Mouse (Mus musculus) left cerebral cortex, adult 8-10 months (tissue): Measurements from ENCODE around the gene Camta2. TPM values are rescaled to one million over a fixed set of nuclear protein-coding genes. Genes with fewer than 3 reads are reported as not detected.

Source experiments
- DNase-seq, 2 experiments: peaks; one replicate each; pipeline ENCODE4 v3.0.0; 2022; ENCODE audit warnings: low spot score in 2 of 2
- total RNA-seq, 4 experiments: library from RNA; stranded (reverse); gene quantifications; 2 replicates each; pipeline ENCODE4 v1.2.4; 2022

Camta2 gene
- total RNA-seq, 4 experiments from 2014 or later: 185 to 201 (median 191) TPM

DNA sequence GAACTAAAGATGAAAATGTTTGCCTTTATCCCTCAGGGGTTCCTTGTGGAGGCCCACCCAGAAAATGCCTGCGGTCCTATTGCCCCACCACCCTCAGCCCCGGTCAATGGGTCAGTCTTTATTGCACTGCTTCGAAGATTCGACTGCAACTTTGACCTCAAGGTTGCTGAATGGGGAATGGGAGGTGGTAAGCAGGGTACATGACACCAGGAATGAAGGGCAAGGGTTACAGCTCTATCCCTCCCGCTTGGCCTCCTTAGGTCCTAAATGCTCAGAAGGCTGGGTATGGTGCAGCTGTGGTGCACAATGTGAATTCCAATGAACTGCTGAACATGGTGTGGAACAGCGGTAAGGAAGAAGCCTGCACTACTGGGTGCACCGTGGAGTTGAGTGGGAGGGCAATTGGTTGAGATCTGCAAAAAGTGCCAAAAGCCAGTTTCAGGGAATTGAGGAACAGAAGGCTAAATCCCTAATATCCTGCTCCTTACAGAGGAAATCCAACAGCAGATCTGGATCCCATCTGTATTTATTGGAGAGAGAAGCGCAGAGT is 38.6 kb downstream of the Camta2 start:
- DNase-seq: no peak

DNA sequence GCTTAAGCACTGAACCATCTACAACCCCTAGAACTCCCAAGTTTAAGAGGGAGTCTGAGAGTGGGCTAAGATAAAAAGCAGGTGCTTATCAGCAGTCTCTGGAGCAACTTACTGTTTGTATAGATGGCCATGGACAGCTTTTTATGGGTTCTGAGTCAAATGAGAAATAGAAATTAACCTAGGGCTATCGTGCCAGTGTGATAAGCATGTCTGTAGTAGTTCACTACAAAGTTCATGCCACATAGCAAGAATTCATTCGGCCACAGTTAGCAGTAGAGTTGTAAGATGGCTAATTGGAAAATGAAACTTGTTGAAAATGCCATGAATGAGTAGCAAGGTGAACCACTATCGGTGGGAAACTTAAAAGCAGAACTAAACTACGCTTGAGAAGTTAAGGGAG is 39.4 kb downstream of the Camta2 start:
- DNase-seq: no peak

DNA sequence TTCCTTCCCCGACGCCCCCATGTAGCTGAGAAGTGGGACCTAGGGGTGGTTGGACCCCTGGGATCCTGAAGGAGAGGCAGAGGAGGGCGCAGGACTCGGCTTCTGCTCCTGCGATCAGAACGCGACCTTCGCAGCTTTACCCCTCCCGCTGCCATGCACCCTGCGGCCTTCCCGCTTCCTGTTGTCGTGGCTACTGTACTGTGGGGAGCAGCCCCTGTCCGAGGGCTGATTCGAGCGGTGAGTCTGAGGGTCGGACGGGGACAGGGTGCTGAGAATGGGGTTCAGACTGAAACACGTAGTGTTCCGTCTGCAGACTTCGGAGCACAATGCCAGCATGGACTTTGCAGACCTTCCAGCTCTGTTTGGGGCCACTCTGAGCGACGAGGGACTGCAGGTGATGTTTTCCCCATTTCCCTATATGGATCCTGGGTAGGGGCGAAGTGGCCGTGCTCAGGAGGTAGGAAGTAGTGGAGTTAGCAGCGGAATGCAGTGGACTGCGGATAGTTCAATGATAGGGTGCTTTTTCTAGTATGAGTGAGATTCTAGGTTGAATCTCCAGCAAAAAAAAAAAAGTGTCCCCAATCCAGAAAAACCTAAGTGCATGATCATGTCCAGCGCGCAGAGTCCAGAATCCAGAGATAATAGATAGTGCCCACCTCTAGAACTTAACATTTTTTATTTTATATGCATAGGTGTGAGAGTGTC is 40.0 kb downstream of the Camta2 start:
- DNase-seq: no peak

DNA sequence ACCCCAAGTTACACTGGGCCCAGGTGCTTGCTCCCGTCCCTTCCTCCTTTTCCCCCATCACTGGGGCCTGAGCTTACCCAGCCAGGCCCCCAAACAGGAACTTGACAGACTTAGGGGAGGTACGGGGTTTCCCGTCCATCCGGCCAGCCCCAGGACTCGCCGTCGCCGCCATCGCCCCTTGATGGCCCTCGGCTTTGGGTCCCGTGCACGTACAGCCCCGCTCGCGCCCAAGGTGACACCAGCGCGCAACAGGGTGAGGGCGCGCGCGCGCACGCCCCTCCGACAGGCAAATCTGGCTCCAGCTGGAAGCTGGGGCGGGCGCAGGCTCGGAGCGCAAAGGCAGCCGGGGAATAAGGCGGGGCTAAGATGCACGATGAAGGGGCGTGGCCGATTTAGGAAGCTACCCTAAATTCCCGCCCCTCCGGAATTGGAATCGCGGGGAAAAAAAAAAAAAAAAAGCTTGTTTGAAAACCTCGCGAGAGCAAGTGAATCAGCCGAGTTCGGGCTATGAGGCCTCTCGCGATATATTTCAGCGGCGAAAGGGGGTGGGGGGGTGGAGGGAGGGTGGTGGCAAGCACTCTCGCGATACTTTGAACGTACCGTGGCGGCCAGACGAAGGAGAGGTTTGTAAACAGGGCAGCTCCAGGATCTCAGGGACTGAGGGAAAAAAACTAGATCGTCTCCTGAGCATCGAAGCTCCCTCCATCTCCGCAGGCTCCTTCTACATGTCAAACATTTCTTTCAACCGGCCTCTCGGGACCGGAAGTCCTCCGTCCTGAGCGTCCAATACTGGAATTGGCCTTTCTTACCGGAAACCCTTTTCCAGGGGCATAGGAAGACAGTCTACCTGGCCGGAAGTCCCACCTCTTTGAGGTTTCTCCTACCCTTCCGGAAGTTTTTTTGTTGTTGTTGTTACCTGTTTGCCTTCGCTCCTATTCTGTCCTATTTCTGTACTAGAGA is 40.9 kb downstream of the Camta2 start, which contains the start of the genes Rnf167 and Slc25a11:
Rnf167 (plus strand) TSS at position 545 of the 960 bp plus-strand sequence.
Slc25a11 (minus strand) TSS at position 789 of the 960 bp plus-strand sequence.
- DNase-seq: peak; percentile 84 to 97

DNA sequence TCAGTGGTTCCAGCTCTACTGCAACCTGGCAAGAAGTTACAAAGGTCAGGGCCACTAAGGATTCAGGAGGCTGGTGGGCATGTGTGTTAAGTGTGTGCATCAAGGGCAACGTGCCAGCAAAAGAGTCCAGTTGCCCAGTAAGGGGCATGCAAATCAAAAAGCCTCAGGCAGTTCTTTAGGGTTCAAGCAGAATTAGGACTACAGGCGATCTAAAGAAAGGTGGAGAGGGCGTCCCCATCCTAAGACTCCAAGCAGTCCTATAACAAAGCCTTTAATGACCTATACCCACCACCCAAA is 41.7 kb downstream of the Camta2 start:
- DNase-seq: no peak

DNA sequence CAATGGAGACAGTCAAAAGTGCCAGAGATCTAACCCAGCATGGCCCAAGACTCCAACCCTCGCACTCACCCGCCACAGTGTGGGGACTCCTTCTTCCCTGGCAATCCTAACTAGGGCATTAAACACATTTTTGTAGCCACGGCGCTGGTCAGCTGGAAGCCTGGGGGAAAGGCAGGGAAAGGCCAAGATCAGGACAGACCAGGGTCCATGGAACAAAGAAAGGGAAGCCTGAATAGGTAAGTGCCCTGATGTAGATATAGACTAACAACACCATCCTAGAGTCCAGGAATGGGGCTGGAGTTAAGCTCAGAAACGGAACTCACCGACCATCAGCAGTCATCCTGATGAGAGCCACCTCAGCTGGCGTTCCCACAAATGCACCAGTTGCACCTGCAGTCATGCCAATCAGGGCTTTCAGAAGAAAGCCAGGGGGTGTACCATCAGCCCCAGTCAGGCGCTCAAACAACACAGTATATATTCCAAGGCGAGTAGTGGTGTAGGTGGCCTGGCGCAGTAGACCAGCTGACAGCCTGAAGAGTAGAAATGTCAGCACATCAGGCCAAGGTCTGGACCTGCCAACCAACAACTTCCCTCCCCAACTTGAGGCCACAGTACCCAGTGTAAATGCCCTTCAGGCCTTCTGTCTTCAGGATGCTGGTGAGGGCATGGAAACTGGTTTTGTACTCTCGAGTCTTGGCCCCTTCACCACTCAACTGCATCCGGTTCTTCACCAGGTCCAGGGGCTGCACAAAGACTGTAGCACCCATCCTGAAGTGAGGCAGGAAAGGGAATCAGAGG is 42.2 kb downstream of the Camta2 start:
- no peak for DNase-seq

DNA sequence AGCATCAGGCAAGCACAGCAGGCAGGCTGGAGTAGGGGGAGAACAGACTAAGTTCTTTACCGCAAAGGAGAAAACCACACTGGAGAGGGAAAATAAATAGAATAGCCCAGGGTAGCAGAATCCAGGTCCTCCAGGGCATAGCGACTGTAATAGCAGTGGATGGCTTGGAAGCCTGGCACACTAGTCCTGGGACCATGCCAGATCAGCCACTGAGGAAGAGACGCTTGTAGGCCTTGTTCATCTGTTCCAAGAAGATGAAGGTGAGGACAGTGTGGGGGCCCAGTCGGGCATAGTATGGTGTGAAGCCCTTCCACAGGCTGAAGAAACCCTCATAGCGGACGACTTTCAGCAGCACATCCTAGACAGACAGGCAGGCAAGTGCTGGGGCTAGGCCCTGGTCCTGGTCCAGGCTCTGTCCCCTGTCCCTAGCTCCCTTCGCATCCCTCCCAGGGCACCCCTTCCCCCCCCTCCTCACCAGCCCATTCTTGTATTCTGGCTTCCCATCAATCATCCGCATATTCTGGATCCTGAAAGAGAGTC is 43.3 kb downstream of the Camta2 start:
- DNase-seq: no peak

DNA sequence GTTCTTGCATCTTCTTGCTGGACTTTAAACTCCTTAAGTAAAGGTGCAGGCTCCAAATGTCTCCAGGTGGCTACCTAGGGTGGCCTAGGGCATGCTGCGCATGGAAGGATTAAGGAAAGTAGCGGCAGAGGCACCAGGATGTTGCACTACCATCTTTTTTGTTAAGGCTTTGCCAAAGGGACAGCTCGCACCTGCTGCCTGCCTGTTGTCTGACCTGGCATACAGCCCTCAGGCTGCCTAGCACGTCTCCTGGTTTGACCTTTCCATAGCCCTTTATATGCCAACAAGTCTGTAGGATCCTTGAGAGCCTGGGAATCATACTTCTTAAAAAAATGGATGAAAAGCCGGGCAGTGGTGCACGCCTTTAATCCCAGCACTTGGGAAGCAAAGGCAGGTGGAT is 44.9 kb downstream of the Camta2 start:
- no peak for DNase-seq

DNA sequence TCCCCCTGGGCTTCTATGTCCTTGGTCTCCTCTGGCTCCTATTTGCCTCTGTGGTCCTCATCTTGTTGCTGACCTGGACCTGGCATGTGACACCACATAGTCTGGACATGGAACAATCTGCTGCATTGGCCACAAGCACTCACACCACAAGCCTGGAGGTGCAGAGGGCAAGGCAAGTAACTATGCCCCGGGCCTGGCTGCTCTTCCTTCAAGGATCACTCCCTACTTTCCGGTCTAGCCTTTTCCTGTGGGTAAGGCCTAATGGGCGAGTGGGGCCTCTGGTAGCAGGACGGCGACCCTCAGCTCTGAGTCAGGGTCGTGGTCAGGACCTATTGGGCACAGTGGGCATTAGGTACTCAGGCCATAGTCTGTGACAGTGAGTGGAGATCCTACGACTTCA is 46.7 kb downstream of the Camta2 start:
- no peak for DNase-seq

DNA sequence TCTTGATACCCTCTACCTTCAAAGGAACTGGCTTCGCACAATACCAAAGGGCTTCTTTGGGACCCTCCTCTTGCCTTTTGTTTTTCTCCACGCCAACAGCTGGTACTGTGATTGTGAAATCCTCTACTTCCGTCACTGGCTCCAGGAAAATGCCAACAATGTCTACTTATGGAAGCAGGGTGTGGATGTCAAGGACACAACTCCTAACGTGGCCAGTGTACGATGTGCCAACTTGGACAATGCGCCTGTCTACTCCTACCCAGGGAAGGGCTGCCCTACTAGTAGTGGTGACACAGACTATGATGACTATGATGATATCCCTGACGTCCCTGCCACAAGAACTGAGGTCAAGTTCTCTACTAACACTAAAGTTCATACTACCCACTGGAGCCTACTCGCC is 47.9 kb downstream of the Camta2 start:
- DNase-seq: no peak

DNA sequence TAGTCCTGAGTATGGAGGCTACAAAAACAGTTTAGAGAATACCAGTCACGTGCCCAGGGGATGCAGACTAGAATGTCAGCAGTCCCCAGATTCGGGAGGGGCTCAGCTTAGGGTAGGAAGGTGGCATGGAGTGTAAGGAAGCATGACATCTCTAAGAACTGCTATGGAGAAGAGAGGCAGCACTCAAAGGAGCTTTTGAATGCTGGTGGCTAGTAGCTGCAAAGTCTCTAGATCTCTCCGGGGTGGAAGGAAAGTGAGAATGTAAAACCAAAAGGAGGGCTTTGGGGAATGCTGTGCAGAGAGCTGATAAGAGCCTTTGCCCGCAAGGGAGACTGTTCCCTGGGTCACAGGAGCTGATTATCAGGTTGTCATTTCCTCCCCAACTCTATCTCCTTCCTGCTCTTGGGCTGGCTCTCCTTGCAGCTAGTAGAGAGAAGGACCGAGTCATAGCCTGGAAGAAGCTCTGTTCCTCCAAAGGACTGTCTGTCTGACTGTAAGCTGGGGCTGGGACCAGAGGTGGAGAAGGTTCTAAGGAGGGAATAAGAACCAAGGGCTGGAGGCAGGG is 49.1 kb downstream of the Camta2 start, which contains the start of gene Gp1ba:
Gp1ba (plus strand) TSS at position 409 of the 565 bp plus-strand sequence.
- DNase-seq: no peak

DNA sequence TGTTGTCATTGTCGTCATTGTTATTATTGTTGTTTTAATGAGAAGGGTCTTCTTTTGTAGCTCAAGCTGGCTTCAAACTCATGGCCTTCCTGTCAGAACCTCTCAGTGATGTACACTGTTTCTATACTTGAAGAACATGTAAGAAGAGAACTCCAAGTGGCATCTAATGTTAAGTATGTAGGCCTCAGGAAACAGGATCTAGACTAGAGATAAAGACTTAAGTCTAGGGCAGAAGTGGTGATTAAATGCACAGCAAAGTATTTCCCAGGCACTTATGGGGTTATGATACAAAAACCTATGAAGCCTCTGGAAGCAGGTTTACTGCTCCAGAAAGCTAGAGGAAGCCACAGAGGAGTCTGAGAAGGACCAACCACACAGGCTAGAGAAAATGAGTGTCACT is 49.6 kb downstream of the Camta2 start:
- DNase-seq: no peak

DNA sequence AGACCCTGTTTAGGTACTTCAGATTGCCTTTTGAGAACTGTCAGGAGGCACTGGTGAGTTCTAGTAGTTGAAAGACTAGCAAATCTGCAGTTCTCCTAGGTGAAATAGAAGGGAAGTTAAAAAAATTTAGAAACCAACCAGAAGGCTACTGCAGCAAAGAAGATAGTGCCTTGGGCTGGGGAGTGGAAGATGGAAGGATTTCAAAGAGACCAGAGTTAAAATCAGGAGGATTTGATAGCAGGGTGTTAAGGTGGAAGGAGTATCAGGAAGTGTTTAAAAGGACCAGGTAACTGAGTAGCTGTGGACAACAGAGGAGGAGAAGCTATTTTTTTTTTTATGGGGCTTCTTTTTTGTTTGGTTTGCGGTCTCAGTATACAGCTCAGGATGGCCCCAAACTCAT is 50.1 kb downstream of the Camta2 start:
- no peak for DNase-seq

DNA sequence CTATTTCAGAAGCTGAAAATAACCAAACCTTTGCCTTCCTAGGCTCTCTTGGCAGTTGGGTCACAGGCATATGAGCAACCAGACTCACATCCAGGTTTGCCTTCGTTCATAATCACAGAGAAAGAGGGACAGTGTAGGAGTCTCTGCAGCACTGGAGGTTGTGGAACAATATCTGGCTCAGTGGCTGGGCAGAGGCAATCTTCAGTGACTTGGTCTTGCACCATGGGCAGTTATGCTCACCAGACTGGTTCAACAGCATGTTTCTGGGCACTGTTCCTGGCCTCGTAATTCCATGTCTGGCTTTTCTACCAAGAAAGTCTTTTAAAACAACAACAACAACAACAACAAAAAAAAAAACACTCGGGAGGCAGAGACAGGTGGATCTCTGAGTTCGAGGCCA is 52.3 kb downstream of the Camta2 start:
- DNase-seq: no peak

DNA sequence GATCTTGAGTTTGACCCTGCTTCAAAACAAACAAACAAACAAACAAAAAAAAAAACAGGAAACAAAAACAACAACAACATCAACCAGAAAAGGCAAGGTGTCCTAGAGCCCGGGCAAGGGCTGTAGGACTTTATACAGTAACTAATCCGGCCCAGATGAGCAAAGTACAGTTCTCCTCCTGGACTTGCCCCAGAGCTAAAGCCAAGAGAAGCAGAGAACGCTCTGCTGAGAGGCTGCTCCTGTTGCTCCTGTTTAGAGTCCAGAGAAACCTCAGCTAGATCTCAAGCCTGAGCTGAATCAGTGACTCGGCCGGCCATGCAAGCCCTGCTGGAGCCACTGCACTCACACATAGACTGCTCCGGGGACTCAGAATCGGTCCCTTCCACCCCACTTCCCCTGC is 57.8 kb downstream of the Camta2 start:
- no peak for DNase-seq

DNA sequence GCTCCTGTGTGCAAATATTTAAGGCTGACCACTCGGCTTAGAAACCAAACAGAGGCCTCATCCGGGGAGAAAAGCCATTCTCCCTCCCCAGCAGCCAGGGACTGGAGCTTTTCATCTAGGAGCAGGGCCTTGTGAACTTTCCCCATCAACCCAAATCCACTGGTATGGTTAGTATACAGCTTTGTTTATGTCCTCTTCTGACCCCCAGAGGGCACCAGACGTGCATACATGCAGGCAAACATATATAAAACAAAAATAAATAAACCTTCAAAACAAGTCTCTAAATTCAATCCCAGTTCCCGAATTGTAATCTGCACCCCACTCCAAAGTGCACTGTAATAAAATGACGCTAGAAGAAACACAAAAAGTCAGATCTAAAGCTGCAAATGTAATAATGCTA is 58.3 kb downstream of the Camta2 start:
- DNase-seq: no peak

DNA sequence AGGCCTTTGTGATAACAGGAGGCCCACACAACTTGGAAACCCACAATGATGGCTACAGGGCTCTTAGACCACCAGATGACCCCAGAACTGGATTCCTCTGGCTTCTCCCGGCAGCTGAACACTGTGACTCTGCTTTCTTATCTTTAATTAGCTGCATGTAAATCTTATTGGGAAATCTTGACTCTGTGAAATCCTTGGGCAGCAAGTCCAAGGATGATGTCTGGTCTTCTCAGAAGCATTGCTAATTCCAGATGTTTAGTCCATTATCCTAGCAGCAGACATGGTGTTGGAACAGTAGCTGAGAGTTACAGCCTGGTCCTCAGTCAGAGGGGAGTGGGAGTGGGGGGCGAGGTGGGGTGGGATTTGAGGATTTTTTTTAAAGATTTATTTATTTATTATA is 59.5 kb downstream of the Camta2 start:
- no peak for DNase-seq

DNA sequence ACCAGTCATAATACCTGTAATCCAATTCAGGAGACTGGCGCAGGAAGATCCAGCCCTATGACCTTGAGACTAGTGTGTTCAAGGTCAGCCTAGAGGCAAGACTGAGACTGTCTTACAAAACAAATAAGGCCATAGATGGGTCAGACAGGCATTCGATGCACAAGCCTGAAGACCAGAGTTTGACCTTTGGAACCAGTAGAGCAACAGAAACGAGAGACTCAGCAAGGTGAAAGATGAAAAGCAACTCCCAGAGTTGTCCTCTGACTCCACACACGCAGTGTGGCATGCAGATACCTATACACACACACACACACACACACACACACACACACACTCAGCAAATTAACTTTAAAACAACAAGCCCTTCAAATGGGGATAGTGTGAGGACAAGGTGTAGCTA is 61.0 kb downstream of the Camta2 start:
- DNase-seq: no peak

DNA sequence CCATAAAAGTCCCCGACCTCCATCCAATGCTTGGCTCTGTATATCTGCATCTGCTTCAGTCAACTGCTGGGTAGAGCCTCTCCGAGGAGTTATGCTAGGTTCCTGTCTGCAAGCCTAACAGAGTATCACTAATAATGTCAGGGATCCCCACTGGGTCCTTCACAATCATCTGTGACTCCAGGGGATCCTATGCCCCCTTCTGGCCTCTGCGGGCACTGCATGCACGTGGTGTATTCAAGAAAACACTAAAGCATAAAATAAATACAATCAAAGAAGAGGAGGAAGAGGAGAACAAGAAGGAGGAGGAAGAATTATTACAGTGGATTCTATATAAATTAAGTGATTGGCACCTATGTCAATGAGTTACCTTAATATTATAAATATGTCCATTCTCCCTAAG is 62.4 kb downstream of the Camta2 start:
- no peak for DNase-seq

DNA sequence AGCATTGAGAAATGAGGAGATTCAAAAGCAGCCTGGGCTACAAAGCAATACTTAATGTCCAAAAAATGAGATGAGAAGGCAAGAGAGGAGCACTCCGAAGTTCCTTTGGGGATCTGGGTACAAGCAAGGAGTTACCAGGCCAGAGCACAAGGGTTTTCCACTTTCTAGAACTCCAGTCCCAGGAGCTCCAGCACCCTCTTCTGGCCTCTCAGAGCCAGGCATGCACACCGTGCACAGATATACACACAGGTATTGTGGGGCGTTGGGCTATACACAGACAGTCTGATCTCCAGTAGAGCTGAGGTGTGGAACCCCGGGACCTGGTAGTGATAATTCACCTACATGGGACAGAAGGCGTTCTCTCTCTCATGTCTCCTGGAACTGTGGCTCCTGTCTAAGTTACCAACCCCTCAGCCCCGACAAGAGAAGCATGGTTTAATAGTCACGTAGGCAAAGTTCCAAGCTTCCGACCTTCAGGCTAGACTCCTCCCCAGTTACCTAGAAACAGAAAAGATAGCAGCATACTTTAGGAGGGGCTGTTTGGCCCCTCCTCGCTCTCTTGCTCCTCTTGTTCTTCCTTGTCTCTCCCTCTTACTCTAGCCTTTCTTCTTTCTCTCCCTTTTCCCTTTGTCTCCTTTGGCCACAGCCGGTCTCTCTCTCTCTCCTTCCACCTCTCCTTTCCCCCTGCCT is 64.7 kb downstream of the Camta2 start:
- DNase-seq: no peak
